Comparison of ENCODE assay signal across 10 mouse cellular contexts in genomic region chr2:173407133-173407532, GRCm38 (mm10).
A peak's percentile ranks its signal among the peaks of the same experiment; 100 is the strongest.
DNase-seq lines count a peak whose midpoint lies in the region; ATAC-seq lines count a peak whose summit lies in the region.
"Had no signal": no experiment of that assay in that cellular context is flagged by ENCODE, and none has a peak within 500 bp of the region (broad histone marks: within the 10 kb centered on the region; RNA-seq: fewer than 3 reads in every experiment).

No protein-coding gene starts in this region.

- H3K4me3 ChIP-seq in neural tube, embryonic 11.5 days (ENCODE audit: low read depth, low read length) = no peak overlapping the region
- no peak overlapping the region for H3K4me3 ChIP-seq in hindbrain, embryonic 14.5 days (replicated peaks; ENCODE audit: low read length)

- DNase-seq in neural tube, embryonic 11.5 days (ENCODE audit: low spot score) = no peak
- no peak for DNase-seq in neural tube, embryonic 10.5 days (ENCODE audit: extremely low spot score, low spot score)
- no peak for DNase-seq in hindbrain, embryonic 14.5 days (ENCODE audit: low spot score)
- peak; percentile 30 for DNase-seq in lung, postnatal 25 days (ENCODE audit: low spot score)
- no peak for DNase-seq in urinary bladder, postnatal 10 days (ENCODE audit: low spot score)
- DNase-seq in gastrocnemius, postnatal 36 days = no peak
- no peak for DNase-seq in B cell, adult 2 months
- DNase-seq: heart, adult 18-20 months had no signal

- no peaks in the 10 kb centered on the region for H3K36me3 ChIP-seq in neural tube, embryonic 11.5 days (ENCODE audit: control insufficient read depth, insufficient read depth, low read length)
- no peaks in the 10 kb centered on the region for H3K36me3 ChIP-seq in hindbrain, embryonic 14.5 days (replicated peaks; ENCODE audit: control insufficient read depth, insufficient read depth)

- no peaks in the 10 kb centered on the region for H3K9me3 ChIP-seq in neural tube, embryonic 11.5 days (ENCODE audit: control insufficient read depth, low read length)
- no peaks in the 10 kb centered on the region for H3K9me3 ChIP-seq in hindbrain, embryonic 14.5 days (ENCODE audit: control insufficient read depth, low read length)

- H3K4me2 ChIP-seq in neural tube, embryonic 11.5 days (ENCODE audit: low read depth) = no peak overlapping the region
- no peak overlapping the region for H3K4me2 ChIP-seq in hindbrain, embryonic 14.5 days (replicated peaks)

- 0 out of 2 replicates have a peak overlapping the region, but pooled peaks have one; percentile 49 for H3K27ac ChIP-seq in neural tube, embryonic 11.5 days (ENCODE audit: low read depth, low read length)
- H3K27ac ChIP-seq in hindbrain, embryonic 14.5 days = no peak overlapping the region
- H3K27ac ChIP-seq: liver, embryonic 14.5 days had no signal

- H3K9ac ChIP-seq in neural tube, embryonic 11.5 days (ENCODE audit: low read length) = no peak overlapping the region
- no peak overlapping the region for H3K9ac ChIP-seq in hindbrain, embryonic 14.5 days
- H3K9ac ChIP-seq: liver, embryonic 14.5 days had no signal

- intact Hi-C loops in gastrocnemius, postnatal 36 days (cut with DNase I) = no loop called here

- peaks cover 23% of the 10 kb centered on the region for H3K4me1 ChIP-seq in neural tube, embryonic 11.5 days (ENCODE audit: control insufficient read depth, insufficient read depth, low read length)
- peaks cover 20% of the 10 kb centered on the region for H3K4me1 ChIP-seq in hindbrain, embryonic 14.5 days (replicated peaks; ENCODE audit: control insufficient read depth, insufficient read depth, low read length)

- WGBS in neural tube, embryonic 11.5 days = 69% methylated on average over 3 of the region's 3 CpGs
- WGBS in hindbrain, embryonic 14.5 days = 48% methylated on average over 3 of the region's 3 CpGs

- ATAC-seq in neural tube, embryonic 11.5 days (ENCODE audit: insufficient read depth, low FRiP score, low TSS enrichment) = no peak; the same call in 1 of the 2 replicates
- ATAC-seq in hindbrain, embryonic 14.5 days (ENCODE audit: low FRiP score) = 0 out of 2 replicates have a peak, but pooled peaks have one; percentile 15
- ATAC-seq in erythroid progenitor cell, adult 5-6 weeks (replicated peaks; ENCODE audit: low FRiP score, poor library complexity, severe bottlenecking) = no peak

- H3K27me3 ChIP-seq in neural tube, embryonic 11.5 days (ENCODE audit: control insufficient read depth, insufficient read depth, low read length) = no peaks in the 10 kb centered on the region
- H3K27me3 ChIP-seq in hindbrain, embryonic 14.5 days (ENCODE audit: control insufficient read depth, insufficient read depth, low read length) = no peaks in the 10 kb centered on the region
